Mouse (Mus musculus) ovary, adult 18-20 months (tissue): Measurements from ENCODE around the gene Lnx2.

ENCODE experiments used
- DNase-seq: peaks from one replicate; pipeline ENCODE4 v3.0.0; 2022; ENCODE audit warnings: low spot score, mixed read lengths

Lnx2 gene

DNA sequence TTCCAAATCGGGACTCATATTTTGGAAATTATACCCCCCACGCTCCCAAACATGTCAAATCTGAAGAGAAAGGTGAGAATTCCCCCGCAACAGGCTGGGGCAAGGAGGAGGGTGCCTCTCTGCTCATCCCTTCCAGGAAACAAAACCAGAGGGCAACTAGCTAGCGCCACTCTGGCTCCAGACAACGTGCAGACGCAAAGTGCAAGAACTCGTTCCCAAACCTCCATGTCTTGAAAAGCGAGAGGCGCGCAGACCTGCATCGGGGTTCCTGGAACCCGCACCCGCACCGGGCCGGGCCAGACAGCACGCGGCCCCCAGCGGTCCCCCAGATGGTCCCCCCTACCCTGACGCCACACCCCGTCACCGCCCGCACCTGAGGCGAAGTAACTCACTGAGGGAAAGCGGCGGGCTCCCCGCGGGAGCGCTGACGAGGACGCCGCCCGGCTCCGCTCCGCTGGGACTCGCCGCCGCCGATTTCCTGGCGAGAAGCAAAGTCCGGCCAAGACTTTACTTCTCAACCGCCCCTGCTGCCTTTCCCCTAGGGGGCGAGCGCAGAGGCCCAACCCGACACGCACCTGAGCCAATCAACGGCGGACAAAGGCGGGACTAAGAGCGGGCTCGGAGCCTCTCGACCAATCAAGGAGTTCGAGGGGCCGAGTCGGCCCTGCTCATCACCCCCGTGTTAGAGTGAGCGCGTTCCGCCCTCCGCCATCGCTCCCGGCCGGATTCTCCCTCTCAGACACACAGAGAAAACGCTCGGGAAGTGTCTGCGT is at the start of gene Lnx2:
Gene Lnx2, minus strand, starts transcription at position 561 of the 773 bp plus-strand sequence.
- peak; percentile 98 for DNase-seq

DNA sequence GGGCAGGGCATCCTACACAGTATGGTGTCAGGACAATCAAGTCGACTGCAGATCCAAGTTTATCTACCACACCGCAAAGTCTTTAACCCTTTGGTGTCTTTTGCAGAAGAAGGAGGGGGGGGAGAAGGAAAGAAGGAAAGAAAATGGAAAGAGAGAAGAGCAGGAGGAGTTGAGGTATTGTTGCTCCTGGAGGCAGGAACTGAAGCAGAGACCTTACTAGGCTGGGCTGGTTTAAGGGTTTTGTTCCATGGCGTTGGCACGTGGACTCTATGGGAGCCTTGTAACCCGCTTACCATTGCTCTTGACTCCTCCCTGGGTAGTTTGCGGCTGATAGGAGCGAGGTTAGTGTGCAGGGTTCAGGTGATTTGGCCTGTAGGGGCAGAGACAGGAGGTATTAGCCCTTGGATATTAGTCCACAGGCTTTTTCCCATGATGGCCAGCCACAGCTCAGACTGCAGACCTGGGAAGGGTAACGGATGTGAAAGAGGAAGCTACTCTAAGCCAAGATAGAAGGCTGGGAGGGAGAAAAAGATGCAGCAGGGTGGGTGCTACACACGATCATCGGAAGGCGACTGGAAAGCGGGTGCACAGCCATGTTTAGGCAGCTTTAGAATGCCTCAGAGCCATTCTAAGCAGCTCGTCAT is 49.3 kb upstream of the Lnx2 start:
- DNase-seq: no peak

GRCm38 (mm10) chr5:147124794-147125193 is 48.4 kb upstream of the Lnx2 start:
- DNase-seq: no peak

DNA sequence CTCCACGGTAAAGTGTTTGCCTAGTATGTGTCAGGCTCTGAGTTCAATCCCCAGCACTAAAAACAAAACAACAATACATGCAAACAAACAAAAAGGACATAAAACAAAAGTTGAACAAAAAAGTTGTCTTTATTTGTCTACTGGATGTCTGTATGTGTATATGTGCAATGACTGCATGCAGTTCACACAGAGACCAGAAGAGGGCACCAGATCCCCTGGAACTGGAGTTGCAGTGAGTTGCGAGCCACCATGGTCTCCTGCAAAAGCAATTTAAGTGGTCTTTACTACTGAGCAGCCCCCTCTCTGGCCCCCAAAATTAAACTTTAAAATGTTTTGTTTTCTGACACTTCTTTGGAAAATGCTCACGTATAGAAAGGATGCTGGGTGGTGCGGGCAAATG is 44.8 kb upstream of the Lnx2 start:
- no peak for DNase-seq

DNA sequence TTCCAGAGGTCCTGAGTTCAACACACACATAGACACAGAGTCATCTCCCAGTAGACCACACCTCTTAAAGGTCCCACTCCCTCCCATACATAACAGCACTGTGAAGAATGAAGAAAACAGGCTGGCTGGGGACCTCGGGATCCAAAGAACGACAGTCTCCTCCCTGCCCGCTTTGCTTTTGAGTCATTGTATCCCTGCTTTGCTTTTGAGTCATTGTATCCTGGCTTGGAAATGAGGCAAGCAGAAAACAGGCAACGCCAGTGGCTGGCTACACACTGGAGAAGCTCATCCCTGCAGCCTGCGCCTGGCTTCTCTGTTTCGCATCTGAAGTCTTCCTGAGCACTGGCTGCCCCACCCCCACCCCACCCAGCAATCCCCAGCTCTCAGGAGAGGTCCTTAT is 40.6 kb upstream of the Lnx2 start:
- DNase-seq: no peak

DNA sequence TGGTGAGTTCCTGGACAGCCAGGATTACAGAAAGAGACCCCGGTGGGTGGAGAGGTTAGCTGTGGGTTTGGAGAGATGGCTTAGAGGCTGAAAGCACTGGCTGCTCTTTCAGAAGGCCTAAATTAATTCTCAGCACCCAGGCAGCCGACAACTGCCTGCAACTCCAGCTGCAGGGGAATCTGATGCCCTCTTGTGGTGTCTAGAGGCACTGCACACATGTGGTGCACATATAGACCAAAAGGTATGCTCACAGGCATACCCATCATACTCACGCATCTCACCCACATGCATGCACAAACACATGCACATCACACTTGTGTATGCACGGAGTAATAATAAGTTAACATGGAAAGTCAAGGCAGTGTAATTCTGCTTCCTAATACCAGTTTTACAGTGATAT is 39.2 kb upstream of the Lnx2 start:
- DNase-seq: no peak

DNA sequence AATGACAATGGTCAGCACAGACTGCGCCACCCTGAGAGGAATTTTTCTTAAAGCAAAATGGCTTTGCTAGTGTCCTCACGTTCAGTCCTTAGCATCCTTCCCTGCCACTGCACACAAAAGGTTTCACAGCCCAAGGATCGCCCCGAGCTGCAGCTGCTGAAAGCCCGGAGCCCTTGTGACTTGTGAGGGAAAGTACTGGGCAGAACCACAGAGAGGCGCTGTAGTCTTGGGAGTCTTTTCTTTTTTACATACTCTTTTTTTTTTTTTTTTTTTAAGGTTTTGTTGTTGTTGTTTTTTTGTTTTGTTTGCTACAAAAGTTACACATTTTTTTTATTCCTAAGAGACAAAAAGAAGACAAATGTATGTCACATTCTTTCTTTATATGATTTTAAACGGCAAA is 38.4 kb upstream of the Lnx2 start:
- DNase-seq: no peak

DNA sequence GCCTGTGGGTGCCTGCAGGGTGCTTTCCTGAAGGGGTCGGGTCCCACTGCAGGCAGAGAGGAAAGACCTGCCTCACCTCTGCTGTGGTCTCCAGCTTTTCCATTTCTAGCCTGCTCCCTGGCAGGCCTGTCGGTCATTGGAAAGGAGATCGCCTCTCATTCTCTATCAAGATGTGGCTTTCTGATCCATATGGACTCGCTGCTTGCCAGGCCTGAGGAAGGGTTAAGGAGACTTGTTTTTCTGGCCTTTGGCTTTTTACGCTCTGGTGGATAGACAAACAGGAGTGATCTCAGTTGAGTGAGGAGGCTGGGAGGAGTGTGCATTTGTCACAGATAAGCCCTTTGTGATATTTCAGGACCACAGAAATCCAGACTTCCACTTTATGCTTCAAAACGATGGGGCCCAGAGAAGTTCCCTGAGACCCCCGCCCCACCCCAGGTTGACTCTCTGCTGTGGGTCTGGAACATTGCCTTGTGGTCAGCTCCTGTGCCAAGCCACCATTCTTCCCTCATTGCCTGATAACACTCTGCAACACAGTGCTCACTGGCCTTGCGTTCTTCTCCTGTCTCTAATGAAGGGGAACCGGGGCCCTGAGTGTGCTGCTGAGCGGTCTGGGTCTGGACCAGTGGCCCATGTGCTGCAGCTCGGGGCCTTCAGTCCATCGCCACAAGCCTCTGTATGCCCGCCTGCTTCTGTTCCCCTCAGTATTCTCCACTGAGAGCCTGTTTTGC is 32.6 kb upstream of the Lnx2 start:
- peak; percentile 66 for DNase-seq

GRCm38 (mm10) chr5:147107276-147107675 is 30.9 kb upstream of the Lnx2 start:
- DNase-seq: no peak

DNA sequence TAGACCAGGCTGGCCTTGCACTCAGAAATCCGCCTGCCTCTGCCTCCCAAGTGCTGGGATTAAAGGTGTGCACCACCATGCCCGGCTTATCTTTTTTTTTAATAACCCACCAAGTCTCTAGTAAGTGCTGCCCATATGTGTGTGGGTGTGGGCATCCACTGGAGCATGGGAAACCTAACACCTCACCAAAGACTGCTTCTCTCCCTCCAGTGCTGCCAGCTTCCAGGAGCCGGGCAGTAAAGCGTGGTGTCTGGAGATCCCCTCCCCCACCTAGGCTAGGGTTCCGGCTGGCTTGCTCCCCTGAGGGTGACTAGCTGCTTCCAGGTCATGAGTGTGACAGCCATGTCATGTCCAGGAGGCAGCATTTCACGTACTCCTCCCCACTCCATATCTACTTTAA is 25.9 kb upstream of the Lnx2 start:
- DNase-seq: no peak

DNA sequence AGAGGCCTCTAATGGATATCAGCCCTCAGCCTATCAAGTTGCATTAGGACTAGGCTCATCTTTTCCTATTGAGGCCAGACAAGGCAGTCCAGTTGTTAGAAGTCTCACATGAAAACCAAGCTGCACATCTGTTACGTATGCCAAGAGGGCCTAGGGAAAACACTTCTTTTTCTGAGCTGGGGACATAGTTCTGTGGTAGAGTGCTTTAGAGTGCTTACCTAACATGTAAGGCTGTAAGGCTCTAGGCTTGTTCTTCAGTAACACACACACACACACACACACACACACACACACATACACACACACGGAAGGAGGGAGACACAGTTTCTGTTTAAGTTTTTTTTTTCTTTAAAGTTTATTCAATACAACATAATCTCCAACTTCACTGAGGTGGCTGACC is 23.8 kb upstream of the Lnx2 start:
- DNase-seq: no peak

DNA sequence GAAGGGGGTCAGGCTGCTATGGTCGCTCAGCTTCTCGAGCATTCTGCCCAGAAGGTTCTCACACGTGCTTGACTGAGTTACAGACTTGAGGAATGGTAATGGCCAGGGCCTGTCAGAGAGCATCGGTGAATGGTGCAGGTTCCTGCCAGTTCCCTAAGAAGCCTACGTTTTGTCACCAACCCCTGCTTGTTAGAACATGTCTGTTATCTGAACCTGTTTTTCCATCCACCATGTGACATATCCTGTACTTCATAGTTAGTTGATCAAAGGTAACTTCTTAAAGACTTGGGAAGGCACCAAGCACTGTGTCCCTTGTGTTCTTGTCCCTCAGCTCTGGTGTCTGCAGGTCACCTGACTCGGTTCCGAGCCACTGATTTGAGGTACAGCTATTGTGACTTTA is 22.3 kb upstream of the Lnx2 start:
- DNase-seq: no peak

- DNase-seq: no peak
Measured at GRCm38 (mm10) chr5:147096586-147096985, 20.2 kb upstream of the Lnx2 start.

DNA sequence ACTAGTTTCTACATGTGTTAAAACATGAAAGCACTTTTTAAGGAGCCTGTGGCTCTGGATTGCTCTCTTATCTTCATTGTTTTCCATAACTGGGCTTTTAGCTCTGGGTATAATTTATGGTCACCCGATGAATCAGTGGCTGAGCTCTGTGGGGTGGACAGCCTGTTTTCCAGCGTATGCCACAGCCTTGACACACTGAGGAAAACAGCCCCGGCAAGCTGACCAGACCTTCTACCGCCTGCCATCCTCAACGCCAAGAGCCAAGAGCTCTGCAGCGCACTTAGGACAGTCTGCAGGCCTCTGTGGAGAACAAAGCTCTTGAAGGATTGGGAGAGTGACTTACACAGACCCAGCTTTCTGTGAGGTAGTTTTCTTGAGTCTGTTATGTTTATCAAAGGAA is 17.9 kb upstream of the Lnx2 start:
- DNase-seq: peak; percentile 81

DNA sequence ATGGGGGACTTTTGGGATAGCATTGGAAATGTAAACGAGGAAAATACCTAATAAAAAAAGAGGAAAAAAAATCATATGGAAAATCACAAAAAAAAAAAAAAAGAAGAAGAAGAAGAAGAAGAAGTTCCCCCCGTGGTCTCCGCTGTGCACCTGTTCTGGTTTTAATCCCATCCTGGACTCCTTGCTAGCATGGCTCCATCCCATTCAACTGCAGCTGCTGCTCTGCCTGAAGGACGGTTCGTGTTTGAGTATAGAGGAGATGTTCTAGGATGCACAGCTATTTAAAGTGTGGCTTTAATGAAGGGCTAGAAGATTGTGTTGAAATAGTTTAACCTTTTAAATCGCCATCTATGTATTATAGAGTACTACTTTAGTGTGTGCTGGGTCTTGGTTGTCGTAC is 16.1 kb upstream of the Lnx2 start:
- no peak for DNase-seq

- no peak for DNase-seq
Measured at GRCm38 (mm10) chr5:147090256-147090963, 14.0 kb upstream of the Lnx2 start.

GRCm38 (mm10) chr5:147089836-147090235 is 13.4 kb upstream of the Lnx2 start:
- no peak for DNase-seq

DNA sequence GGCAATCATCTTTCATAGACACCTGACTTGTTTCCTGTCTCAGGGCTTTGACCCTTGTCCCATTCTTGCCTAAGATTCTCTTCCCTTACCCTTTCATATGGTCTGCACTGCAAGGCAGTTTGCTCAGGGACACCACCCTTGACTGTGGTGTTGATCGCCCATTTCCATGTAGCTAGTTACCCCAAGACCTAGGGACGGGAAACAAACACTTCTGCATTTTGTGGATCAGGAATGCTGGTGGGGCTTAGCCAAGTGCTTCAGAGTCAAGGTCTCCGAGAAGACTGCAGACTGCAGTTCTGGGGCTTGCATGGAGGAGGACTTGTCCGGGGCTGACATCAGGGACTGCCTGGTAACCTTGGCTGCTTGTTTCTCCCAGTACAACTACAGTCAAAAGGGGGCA is 10.4 kb upstream of the Lnx2 start:
- DNase-seq: no peak

GRCm38 (mm10) chr5:147085201-147085894 is 9.0 kb upstream of the Lnx2 start:
- DNase-seq: no peak

DNA sequence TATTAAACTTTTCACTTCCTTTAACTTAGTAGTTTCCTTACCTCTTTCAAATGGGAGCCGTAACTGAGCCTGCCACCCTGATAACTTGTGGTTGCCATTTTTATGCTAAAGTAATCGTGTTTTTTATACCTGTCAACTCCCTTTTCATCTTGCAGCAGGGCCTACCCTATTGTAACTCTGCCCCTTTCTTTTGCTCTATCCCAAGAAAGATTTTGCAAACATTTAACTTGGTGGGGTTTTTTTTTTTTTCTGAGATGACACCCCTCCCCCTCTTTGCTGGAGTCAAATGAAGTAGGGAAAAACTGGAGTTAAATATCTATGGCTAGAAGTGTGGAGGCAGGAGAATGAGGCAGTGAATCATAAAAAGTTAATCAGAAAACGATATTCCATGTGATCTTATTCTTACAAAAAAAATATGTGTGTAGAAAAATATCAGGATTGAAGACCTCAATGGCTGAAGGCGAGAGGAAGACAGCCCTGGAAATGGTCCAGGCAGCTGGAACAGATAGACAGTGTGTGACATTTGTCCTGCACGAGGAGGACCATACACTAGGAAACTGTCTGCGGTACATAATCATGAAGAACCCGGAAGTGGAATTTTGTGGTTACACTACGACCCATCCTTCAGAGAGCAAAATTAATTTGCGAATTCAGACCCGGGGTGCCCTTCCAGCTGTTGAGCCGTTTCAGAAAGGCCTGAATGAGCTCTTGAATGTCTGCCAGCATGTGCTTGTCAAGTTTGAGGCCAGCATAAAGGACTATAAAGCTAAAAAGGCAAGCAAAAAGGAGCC is 1.9 kb upstream of the Lnx2 start:
- DNase-seq: no peak
